Mouse (Mus musculus) monocyte, adult 59 days (primary cell): Measurements from ENCODE around the gene Rabl2. TPM values are rescaled to one million over a fixed set of nuclear protein-coding genes. Genes with fewer than 3 reads are reported as not detected.

Experiments
- total RNA-seq, 2 experiments: library from RNA; stranded (reverse); gene quantifications; one replicate each; pipeline ENCODE4 v1.2.4; 2023

The Rabl2 gene
- 1 to 10 TPM; 1.9 to 2.5 TPM for total RNA-seq

GRCm38 (mm10) chr15:89591723-89592455, at the start of gene Rabl2:
Gene Rabl2 (minus strand): TSS chr15:89591923.

GRCm38 (mm10) chr15:89568114-89568513, 23.6 kb downstream of the Rabl2 start, which contains the start of gene Acr:
Gene Acr (plus strand): TSS chr15:89568326.

Other genes with a start within 250 kb of the Rabl2 start
- 10 to 100 TPM; 25.1 to 35.6 TPM for gene Lmf2, start 236.3 kb downstream of the Rabl2 start, total RNA-seq
- 10 to 100 TPM; 59.0 to 69.9 TPM for gene Ncaph2, start 236.2 kb downstream of the Rabl2 start, total RNA-seq
- gene Sco2, start 218.1 kb downstream of the Rabl2 start, total RNA-seq, result 10 to 100 TPM; 13.8 to 16.4 TPM
- under 1 TPM; 0.46 to 0.76 TPM for gene Tymp, start 214.9 kb downstream of the Rabl2 start, total RNA-seq
- gene Odf3b, start 212.6 kb downstream of the Rabl2 start, total RNA-seq, result not detected
- gene Klhdc7b, start 207.0 kb downstream of the Rabl2 start, total RNA-seq, result not detected
- gene Syce3, start 181.4 kb downstream of the Rabl2 start, total RNA-seq, result not detected
- 1 to 10 TPM; 5.7 to 6.9 TPM for gene Cpt1b, start 166.1 kb downstream of the Rabl2 start, total RNA-seq
- 1 to 10 TPM; 7.0 to 8.7 TPM for gene C730034F03Rik, start 162.3 kb downstream of the Rabl2 start, total RNA-seq
- gene Gm44502, start 162.2 kb downstream of the Rabl2 start, total RNA-seq, result not detected
- gene Chkb, start 162.0 kb downstream of the Rabl2 start, total RNA-seq, result 100 to 1,000 TPM; 169 to 192 TPM
- not detected for gene Mapk8ip2, start 138.0 kb downstream of the Rabl2 start, total RNA-seq
- 10 to 100 TPM; 37.3 TPM for gene Arsa, start 114.5 kb downstream of the Rabl2 start, total RNA-seq
- under 1 TPM; 0.39 to 0.79 TPM for gene Shank3, start 92.3 kb downstream of the Rabl2 start, total RNA-seq
- not detected for gene Acr, start 23.6 kb downstream of the Rabl2 start, total RNA-seq
- gene Syt10, start 249.9 kb upstream of the Rabl2 start, total RNA-seq, result not detected